Mouse (Mus musculus): ENCODE results near the gene Tvp23a.

Gene Tvp23a

DNA sequence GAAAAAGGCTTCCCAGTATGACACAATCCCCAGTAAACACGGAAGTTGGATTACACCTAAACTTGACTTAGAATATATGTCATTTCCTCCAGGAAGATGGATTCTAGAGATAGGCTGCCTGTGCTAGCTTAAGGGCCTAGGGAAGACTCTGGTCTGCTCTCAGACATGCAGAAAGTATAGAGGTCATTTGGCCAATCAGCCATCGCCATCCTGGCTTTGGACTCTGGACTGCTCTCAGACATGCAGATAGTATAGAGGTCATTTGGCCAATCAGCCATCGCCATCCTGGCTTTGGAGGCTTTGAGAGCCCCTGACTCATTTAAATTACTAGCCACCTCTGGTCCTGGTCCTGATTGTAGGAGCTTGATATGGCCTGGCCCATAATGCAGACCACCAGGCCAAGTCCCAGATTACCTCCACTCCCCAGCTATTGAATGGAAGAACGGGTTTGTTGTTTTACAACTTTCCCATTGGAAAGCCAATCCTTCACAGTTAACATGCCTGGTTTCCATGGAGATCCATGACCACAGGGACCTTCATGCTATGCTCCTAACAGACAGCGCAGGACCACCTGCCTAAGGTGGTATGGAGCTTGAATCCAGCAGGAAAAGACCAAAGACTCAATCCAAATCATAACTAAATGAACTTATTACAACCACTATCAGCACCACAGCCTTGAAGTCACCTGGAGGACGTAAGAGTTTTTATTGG, 6.9 kb upstream of the Tvp23a start:
- DNase-seq (ENCODE audit: low spot score in 2 of 2), result no peak

DNA sequence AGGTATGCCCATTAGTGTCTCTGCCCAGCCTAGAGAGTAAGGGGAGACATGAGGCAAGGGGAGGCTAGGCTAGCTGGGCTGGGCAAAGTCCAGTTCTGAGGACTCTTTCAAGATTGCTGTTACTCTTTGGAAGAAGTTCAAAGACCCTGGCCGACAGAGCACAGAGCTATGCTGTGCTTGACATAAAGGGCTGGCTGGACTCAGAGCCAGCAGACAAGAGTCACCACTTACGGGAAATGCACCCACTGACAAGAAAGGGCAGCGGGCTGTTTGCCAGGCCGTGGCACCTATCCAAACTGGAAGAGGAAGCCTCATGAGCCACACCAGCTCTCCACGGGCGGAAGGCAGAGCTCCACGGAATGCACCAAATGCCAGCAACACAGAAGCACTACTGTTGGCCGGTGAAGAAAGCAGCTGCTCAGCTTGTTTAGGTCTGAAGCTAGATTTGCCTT, 5.3 kb upstream of the Tvp23a start:
- DNase-seq (ENCODE audit: low spot score in 2 of 2), result peak; percentile 50 to 68

DNA sequence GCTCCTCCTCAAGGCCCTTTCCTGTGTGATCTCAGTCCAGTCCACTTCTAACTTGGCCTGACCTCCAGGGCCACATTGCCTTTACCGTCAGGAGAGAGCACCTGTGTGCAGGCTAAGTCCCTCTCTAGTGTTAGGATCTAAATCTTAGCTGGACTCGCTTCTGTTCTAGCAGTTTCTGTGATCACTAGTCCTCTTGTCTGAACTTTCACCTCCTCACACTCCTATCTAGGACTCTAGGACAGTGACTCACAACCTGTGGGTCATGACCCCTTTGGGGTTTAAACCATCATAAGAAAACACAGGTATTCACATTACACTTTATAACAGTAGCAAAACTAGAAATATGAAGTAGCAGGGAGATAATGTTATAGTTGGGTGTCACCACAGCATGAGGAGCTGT, 4.7 kb upstream of the Tvp23a start:
- DNase-seq (ENCODE audit: low spot score in 2 of 2), result no peak

DNA sequence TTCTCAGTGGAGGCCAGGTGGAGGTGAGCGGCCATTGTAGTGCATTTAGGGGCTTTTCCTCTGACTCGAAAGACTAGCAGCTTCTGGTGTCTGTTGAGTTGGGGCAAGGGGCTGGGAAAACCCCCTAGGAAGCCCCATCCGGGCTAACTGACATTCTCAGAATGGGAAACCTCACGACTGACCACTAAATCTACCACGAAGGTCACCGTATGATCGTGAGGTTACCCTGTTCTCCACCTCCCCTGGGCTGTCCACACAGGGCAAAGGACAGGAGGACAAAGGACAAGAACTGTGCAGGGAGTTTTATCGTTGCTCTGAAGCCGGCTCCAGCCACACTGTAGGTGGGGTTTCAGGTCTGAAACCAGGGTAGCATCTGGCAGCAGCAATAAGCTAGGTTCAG, 1.8 kb upstream of the Tvp23a start:
- no peak for DNase-seq (ENCODE audit: low spot score in 2 of 2)

DNA sequence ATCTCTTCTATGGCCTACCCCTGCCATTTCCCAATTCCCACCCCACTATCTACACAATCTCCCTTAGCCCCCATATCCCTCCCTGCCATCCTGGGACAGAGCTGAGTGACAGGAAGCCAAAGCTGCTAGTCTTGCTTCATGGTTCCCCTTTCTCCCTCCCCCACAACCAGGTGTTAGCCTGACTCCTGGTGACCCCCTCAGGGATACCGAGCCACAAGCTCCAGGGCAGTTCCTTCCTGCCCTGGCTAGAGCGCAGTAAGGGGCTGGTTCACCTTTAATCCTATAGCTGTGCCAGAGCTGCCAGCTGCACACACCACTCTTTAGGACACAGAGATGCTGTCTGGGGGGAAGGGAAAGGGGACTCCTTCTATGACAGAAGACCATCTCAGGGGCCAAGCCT, 619 bp upstream of the Tvp23a start:
- DNase-seq (ENCODE audit: low spot score in 2 of 2), result no peak

DNA sequence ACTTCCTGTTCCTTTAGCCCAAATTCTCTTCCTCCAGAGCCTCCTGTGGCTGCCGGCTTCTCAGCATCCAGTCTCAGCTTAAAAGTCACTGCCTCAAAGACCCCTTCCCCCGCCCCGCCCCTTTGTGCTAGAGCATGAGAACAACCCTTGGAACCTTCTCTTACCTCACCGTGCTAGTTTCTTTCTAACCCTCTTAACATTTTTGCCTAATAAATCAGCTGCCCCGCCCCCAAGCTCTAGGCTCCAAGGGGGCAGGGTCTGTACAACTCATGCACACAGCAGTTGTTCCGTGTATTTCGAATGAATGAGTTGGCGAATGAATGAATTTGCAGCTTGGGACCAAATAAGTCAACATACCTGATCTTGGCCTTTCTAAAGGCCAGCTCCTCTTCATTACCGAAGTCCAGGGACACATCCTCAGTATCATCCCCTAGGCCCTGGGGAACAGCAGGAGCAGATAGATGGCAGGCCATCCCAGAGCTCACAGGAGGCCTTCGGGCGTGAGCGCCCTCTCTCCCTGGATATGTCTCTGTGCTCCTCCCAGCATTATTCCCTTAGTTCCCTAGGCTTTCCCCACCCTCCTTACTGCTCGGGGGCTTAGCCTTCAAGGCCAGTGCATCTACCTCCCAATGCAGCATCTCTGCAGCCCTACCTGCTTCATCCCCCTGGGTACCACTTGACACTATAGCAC, 444 bp downstream of the Tvp23a start:
- no peak for DNase-seq (ENCODE audit: low spot score in 2 of 2)

DNA sequence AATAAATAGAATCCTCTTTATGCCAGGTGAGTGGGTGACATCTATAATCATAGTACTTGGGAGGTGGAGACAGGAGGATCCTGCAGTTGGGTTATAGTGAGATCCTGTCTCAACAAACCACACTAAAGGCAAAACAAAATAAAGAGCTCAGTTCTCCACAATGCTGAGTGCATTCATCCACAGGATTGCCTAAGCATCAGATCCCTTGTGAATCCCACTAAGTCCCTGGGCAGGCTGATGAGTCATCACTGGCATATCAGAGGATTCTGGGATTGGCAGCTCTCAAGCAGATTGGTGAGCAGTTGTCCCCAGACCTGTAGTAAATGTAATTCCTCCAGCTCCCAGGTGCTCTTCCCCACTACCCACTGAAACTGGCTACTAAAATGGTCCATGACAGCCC, 3.4 kb downstream of the Tvp23a start:
- DNase-seq (ENCODE audit: low spot score in 2 of 2), result no peak

DNA sequence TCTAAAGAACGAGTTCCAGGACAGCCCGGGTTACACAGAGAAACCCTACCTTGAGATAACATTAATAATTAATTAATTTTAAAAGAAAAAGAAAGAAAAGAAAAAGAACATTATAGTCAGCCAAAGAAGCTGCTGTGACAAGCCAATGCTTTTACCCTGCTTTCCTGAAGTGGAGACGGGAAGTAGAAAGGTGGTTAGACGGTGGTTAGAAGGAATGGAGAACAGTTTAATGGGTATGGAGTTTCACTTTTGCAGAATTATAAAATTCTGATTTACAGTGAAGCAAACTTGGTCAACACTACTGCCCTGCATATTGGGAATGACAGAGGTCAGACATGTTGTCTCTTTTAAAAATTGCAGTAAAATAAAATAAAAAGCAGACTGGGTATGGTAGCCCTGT, 5.4 kb downstream of the Tvp23a start:
- DNase-seq (ENCODE audit: low spot score in 2 of 2), result no peak

DNA sequence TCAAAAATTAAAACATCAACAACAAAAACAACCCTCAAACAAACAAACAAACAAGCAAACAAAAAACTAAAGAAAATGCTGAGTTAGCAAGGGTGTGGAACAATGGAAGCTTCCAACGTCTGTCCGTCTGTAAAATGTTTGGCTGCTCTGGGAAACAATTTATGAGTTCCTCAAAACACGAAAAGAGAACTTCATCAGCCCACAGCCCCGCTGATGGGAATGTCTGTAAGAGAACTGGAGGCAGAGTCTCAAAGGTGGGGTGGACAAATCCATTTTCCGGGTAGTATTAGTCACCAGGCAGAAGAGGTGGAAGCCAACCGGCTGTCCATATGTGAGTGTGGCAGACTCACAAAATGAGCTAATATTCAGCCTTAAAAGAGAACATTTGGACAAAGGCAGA, 5.8 kb downstream of the Tvp23a start:
- no peak for DNase-seq (ENCODE audit: low spot score in 2 of 2)

DNA sequence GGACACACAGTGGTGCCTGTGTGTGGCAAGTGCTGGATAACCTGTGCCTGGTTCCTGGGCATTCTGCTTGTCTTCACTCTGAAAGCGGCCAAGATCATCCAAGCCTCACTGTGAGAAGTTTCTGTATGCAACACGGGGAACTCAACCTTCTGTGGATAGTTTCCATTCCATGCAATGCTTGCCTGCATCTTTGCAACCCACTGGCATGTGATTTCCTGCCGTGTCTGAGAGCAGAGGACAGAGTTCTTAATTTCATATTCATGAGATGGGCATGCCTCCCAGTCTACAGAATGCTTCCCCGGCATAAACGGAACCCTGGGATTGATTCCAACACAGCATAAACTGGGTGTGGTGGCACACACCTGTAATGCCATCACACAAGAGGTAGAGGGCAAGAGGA, 9.1 kb downstream of the Tvp23a start:
- DNase-seq (ENCODE audit: low spot score in 2 of 2), result no peak

DNA sequence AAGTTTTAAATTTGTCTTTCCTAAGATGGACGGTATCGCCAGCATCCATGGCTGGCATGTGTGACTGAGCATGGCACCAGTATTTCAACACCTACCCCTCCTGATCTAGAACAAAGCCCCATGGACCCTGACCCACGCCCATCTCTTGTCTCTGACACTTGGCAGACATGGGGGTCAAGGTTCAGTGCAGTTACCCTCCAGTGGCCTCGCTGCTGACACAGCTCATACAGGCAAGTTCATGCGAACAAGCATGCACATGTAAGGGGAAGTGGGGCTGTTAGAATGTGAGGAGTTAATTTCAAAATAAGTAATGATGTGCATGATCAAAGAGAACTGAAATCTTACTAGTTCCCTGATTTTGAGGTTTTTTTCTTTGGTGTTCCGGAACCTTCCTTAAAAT, 11.0 kb downstream of the Tvp23a start:
- no peak for DNase-seq (ENCODE audit: low spot score in 2 of 2)

DNA sequence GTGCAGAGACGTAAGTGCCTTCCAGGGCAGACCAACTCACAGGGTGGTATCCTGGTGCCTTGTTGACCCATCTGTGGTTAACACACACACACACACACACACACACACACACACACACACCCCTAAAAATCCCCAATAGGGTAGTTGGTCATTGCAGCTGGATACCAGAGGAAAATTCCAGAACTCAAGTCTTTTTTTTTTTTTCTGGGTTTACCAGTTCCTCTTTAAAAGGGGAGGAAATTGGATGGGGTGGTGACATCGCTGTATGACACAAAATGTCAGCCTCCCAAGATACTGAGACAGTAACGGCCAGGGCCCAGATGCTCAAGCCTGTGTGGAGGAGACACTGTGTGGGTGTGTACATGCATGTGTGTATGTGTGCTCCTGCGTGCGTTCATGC, 13.8 kb downstream of the Tvp23a start:
- DNase-seq (ENCODE audit: low spot score in 2 of 2), result no peak

DNA sequence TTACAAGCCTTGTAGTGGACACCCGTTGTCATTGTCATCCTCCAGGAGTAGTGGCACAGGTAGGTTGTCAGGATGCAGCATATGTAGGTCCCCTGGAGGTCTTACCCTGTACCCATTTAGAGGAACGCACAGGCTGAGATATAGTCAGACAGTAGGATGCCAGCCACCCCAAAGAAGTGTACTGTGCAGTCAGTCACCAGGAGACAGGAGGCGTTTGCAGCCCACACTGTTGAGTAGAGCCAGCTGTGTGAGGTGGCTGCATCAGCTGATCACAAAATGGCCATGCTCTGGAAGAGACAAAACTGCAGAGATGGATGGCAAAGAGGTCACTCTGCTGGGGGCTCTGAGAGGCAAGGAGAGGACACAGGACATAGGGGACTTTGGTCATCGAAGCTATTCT, 14.8 kb downstream of the Tvp23a start:
- no peak for DNase-seq (ENCODE audit: low spot score in 2 of 2)

DNA sequence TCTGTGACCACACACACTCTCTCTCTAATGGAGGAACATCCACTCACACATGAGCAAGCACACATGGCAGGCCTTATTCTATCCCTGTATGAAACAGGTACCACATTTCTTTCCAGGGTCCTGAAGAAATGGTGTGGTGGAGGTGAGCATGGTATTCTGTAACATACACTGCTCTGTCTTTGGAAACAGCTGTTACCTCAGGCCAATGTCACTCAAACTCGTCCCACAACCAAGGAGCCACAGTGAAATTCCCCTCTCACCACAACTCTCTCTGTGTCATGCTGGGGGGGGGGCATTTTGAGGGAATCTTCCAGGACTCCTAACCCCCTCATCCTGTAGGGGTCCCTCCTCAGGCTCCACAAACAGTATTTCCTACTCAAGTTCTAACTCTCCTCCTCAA, 15.3 kb downstream of the Tvp23a start:
- no peak for DNase-seq (ENCODE audit: low spot score in 2 of 2)

DNA sequence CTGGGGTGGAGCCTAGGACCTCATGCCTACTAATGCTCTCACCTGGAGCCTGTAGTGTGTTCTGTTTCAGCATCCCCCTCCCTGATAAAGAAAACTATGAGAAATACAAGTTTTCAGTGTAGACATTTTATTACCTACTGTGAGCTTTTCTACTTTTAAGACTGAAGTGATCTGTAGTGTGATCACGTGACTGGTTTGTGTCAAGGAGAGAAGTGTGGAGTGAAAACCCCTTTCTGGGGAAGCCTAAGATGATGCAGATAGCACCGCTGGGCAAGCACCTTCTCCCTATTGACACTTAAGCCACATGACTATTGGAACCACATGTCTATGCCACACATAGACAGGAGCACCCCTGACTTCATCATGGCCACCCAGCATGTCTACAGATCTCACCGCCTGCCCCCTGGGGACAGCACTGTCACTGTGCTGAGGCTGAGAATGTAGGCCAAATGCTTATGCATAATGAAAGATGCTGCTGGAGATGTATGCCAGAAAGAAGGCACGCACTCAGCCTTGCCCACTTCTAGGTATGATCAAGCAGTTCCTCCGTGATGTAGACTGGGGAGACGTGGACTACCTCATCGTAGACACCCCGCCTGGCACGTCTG, 26.6 kb downstream of the Tvp23a start:
- no peak for DNase-seq (ENCODE audit: low spot score in 2 of 2)

DNA sequence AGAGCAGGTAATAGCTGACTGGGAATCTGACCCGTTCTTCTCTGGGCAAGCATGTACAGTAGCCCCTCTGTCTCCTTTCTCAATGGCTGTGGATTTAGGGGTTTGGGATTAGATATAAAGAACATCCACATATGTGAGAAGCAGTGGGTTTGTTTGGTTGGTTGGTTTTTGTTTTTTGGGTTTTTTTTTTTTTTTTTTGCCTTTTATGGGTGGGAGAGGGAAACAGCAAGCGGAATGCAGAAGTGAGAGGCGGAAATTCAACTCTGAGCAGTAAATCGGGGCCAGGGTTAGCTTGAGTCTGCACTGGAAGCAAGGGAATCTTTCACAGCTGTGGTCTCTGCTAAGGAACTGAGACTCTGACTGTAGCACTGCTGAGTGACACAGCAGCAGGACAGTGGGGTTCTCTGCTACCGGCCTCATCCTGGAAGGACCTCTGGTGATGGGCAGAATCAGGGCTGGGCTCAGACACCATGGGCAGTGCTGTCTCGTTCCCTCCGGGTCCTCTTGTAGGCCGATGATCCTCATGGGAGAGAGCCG, 29.4 kb downstream of the Tvp23a start:
- peak in 1 of 2 experiments; percentile 29 for DNase-seq (ENCODE audit: low spot score in 2 of 2)

DNA sequence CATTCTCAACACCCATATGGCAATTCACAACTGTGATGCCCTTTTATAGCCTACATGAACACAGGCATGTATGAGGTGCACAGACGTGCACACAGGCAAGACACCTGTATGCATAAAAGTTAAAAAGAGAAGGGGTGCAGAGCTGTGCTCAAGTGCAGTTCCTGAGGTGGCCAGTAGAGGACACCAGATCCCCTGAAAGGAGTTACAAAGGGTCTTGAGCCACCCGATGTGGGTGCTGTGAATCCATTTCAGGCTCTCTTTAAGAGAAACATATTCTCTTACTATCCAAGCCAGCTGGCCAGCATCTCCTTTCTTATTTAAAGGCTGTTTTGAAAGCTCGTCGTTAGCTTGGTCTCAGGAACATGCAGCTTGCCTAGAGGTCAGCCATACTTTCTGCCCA, 30.3 kb downstream of the Tvp23a start:
- DNase-seq (ENCODE audit: low spot score in 2 of 2), result no peak

DNA sequence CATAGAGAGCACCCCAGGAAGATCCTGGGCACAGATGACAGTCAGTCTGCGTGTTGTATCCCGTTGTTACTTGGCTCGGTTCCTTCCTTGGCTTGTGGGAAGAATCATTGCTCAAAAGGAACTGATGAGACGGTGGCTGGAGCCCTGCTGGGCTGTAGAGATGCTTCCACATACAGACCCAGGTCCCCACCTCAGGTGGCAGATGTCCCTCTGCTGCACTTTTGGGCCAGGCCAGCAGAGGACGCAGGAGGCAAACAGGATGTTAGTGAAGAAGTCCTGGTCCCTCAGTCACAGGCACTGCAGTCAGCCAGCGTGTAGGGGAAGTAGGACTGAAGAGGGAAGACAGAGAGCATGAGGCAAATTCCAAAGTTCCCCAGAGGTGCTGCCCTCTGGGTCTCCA, 31.2 kb downstream of the Tvp23a start:
- DNase-seq (ENCODE audit: low spot score in 2 of 2), result peak; percentile 75 to 79

DNA sequence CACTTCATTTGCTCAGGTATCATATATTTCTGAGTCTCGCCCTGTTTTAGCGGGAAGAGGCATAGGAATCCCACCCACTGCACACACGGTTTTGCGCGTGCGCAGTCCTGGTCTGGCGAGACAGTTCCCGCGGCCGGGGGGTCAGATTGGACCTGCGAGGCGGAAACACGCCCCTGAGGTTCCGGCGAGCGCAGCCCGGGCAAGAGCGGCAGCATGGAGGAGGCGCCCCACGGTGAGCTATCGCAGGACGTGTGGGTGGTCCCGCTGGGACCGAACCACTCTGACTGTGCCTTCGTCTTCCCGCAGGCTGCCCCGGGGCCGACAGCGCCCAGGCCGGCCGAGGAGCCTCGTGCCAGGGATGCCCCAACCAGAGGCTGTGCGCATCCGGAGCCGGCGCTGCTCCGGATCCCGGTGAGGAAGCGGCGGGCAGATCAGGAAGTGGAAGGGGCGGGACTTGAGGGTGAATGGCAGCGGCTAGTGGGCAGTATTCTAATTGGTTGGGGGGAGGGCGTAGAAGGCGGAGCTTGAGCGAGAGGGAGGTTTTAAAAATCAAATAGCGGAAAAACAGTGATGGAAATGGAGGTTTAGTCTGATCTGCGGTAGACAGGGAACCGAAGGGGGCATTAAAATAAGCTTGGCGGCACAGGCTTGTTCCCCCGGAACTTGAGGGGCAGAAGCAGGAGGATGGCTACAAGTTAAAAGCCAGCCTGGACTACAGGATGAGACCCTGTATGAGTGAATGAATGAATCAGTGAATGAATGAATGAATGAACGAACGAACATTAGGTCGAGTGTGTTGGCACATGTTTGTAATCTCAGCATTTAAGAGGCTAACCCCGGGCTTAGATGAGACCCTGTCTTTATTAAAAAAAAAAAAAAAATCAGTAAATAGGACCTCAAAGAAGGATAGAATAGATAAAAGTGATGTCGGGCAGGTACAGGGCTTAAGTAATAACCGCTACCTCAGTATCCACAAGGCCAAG, 35.1 kb downstream of the Tvp23a start, which contains the start of gene Nubp1:
Gene Nubp1 (plus strand): TSS at position 185 of the 983 bp plus-strand sequence.
- DNase-seq (ENCODE audit: low spot score in 2 of 2), result peak; percentile 93

DNA sequence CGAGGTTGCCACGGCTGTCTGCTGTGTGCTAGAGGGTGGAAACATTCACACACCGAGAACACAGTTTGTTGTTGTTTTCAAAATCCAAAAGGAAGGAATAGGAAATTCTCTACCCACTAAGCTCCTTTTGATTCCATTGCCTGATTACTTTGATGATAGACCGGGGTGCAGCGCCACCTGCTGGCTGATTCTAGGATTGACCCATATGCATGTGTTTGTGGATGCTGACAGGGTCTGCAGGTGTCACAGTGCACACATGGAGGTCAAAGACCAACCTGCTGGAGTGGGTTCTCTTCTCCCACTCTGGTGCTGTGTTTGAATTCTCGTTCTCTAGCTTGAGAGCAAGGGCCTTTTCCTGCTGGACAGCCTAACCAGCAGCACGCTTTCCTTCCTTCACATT, 48.0 kb downstream of the Tvp23a start:
- peak; percentile 60 to 73 for DNase-seq (ENCODE audit: low spot score in 2 of 2)

DNA sequence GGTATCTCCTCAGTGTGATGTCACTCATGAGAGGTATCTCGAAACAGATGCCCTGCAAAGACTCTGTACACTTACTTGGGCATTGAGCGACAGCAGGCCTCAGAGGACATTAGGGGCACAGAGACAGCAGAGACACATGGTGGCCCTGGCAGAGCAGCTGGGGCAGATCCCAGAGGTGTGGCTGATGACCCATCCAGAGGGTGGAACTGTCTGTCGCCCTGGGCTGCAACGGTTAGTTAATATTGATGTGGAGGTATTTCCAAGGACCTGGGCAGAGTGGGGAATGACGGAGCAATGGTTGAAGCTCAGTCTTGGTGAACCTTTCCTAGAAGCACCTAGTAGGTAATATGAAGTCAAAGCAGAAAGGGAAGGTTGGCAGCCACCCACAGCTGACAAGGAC, 48.4 kb downstream of the Tvp23a start:
- DNase-seq (ENCODE audit: low spot score in 2 of 2), result no peak
